Mouse (Mus musculus) brain, adult 2 months (tissue): ENCODE measurements at regions not wholly inside any gene's neighbourhood (a gene's known extent, or its start where the extent isn't known, plus 50 kb on each side); places are given as distances from the start of the nearest gene placed in this dataset.

Experiments used
- DNase-seq: peaks from one replicate; pipeline ENCODE4 v3.0.0; 2011; ENCODE audit warnings: low read depth, low spot score

DNA sequence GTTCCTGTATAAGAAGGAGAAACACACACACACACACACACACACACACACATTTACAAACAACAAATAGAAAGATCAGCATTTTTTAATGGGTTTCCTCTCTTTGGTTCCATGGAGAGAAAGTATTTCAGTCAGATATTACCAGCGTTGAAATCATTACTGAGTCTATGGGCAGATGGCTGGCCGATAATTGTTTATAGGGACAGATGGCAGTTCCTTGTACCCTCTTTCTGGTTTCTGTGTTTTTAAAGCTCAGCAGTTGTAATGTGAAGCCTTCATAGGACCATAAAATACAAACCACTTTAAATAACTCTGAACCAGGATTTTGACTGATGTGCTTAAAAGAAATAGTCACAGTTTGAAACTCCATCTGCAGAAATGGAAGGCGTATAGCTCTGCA is 487.5 kb upstream of the Cypt14 start:
- DNase-seq, result peak; percentile 54

- peak; percentile 58 for DNase-seq
These were observed 473.2 kb upstream of the Cypt14 start for GRCm38 (mm10) chrX:40336555-40336954.
